Mouse (Mus musculus) erythroblast, embryonic 14.5 days (primary cell): Measurements from ENCODE around the gene Akap17b.

ENCODE experiments used
- GATA1 ChIP-seq: IDR thresholded peaks from 2 replicates; pipeline ENCODE4 v1.6.1; 2012; ENCODE audit warnings: low read length, inconsistent platforms, mixed read lengths
- TAL1 ChIP-seq: IDR thresholded peaks from 3 replicates; pipeline ENCODE4 v1.6.1; 2012; ENCODE audit warnings: low read length, inconsistent platforms, mixed read lengths

GRCm38 (mm10) chrX:36689655-36690054 lies 44.5 kb upstream of the Akap17b start:
- TF ChIP-seq GATA1 (no peak), TAL1 (no peak)
